Mouse (Mus musculus): ENCODE results near the gene Sgms2.

GRCm38 (mm10) chr3:131483650-131484049 is 7.6 kb downstream of the Sgms2 start:
- no peak for TF ChIP-seq USF2 (conservative IDR thresholded peaks at IDR 0.05; ENCODE audit: low read depth, low read length)
- no peak for TF ChIP-seq HCFC1 (IDR thresholded peaks at IDR 0.05; ENCODE audit: low read depth, low read length)
- no peak for TF ChIP-seq MAX (IDR thresholded peaks at IDR 0.05; ENCODE audit: low read length)
- no peak for TF ChIP-seq PAX5 (IDR thresholded peaks at IDR 0.05; ENCODE audit: low read length)
- no peak for TF ChIP-seq EP300 (IDR thresholded peaks at IDR 0.05; ENCODE audit: low read length)
- no peak for TF ChIP-seq ZNF384 (IDR thresholded peaks at IDR 0.05; ENCODE audit: low read depth, low read length)
- no peak for TF ChIP-seq POLR2A (IDR thresholded peaks at IDR 0.05; ENCODE audit: low read depth, low read length)
- TF ChIP-seq RAD21 (IDR thresholded peaks at IDR 0.05; ENCODE audit: low read depth, low read length) = no peak
- TF ChIP-seq TCF12 (IDR thresholded peaks at IDR 0.05; ENCODE audit: low read depth, low read length) = no peak
- no peak for TF ChIP-seq SIN3A (IDR thresholded peaks at IDR 0.05; ENCODE audit: low read length)
- TF ChIP-seq MYC (IDR thresholded peaks at IDR 0.05; ENCODE audit: low read depth, low read length) = no peak
- no peak for TF ChIP-seq CTCF (conservative IDR thresholded peaks at IDR 0.05 in 1 of 2, IDR thresholded peaks at IDR 0.05 in 1 of 2; ENCODE audit: low read depth in 2 of 2, low read length in 2 of 2)
- TF ChIP-seq JUND (conservative IDR thresholded peaks at IDR 0.05; ENCODE audit: low read depth, low read length) = no peak
- TF ChIP-seq ZC3H11A (IDR thresholded peaks at IDR 0.05; ENCODE audit: low read depth, low read length) = no peak

Measured in CH12.LX (cell line).